ENCODE assay signal across 8 mouse cellular contexts in the genomic region with DNA sequence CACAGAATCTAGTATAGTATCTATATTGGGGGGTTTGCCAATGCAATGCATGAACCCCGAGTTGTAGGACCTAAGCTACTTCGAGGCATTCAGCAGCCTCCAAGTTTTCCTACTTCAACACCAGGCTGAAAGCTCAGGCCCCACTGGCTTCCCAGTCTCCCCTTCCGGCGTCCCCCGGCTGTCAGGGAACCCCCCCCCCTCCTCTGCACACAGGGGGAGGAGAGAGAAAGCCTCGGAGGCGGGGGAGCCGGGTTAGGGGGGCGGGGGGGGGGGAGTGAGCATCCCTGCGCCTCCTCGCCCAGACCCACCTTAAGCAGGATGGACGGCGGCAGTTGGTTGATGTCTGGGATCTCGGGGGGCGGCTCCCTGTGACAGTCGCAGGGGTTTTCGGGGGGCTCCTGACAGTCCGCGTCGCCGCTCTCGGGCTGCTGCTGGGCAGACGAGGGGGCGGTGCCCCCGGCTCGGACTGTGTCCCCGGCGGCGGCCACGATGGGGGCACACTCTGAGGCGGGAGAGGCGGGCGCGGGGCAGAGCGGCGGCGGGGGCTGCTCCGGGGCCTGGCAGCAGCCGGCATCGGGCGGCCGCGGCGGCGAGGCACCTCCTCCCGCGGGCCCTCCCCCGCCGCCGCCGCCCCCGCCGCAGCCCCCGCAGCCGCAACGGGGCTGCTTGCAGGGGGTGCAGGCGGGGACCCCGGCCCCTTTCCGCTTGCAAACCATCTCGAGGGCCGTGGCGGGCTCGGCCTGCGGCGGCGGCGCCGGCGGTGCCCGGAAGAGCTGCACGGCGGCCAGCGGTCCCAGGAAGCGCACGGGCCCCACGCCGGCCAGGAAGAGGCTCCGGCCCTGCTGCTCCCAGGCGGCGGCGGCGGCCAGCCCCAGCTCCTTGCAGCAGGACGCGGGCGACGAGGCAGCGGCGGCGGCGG. TPM values are rescaled to one million over a fixed set of nuclear protein-coding genes. Genes with fewer than 3 reads are reported as not detected.
A peak's percentile ranks its signal among the peaks of the same experiment; 100 is the strongest.
DNase-seq lines count a peak whose midpoint lies in the region; ATAC-seq and TF ChIP-seq lines count a peak whose summit lies in the region.

No protein-coding gene starts in this region.

- H3K4me3 ChIP-seq in erythroblast, embryonic 14.5 days (replicated peaks): peak overlapping the region; percentile 69
- H3K4me3 ChIP-seq in hindbrain, postnatal 0 days (ENCODE audit: low read length): peak overlapping the region; percentile 94
- H3K4me3 ChIP-seq in midbrain, postnatal 0 days (ENCODE audit: low read depth, low read length): peak overlapping the region; percentile 82

- 3% methylated on average over 41 of the region's 90 CpGs for WGBS in hindbrain, postnatal 0 days
- WGBS in midbrain, postnatal 0 days: under 1% methylated on average over 52 of the region's 90 CpGs

- TF ChIP-seq CTCF in hindbrain, postnatal 0 days (IDR thresholded peaks at IDR 0.05; ENCODE audit: low read depth): no peak
- no peak for TF ChIP-seq CTCF in midbrain, postnatal 0 days (IDR thresholded peaks at IDR 0.05)

- H3K9ac ChIP-seq in hindbrain, postnatal 0 days (replicated peaks; ENCODE audit: low read length): peak overlapping the region; percentile 99
- H3K9ac ChIP-seq in midbrain, postnatal 0 days (replicated peaks; ENCODE audit: low read length, poor library complexity, severe bottlenecking): peak overlapping the region; percentile 99

- peak overlapping the region; percentile 97 for H3K27ac ChIP-seq in hindbrain, postnatal 0 days
- peak overlapping the region; percentile 96 for H3K27ac ChIP-seq in midbrain, postnatal 0 days (ENCODE audit: low read depth, low read length)

- no peak for ATAC-seq in erythroblast, adult 5-6 weeks (replicated peaks; ENCODE audit: low FRiP score, poor library complexity, severe bottlenecking)
- ATAC-seq in hindbrain, postnatal 0 days: peak; percentile 62
- ATAC-seq in midbrain, postnatal 0 days (ENCODE audit: low FRiP score): peak; percentile 59

- H3K36me3 ChIP-seq in erythroblast, embryonic 14.5 days (ENCODE audit: control insufficient read depth): peaks cover 6% of the 10 kb centered on the region
- no peaks in the 10 kb centered on the region for H3K36me3 ChIP-seq in hindbrain, postnatal 0 days (ENCODE audit: insufficient read depth, low read length)
- H3K36me3 ChIP-seq in midbrain, postnatal 0 days (ENCODE audit: insufficient read depth, low read length): no peaks in the 10 kb centered on the region
- no peaks in the 10 kb centered on the region for H3K36me3 ChIP-seq in splenic B cell, adult 2 months (ENCODE audit: control insufficient read depth, insufficient read depth, low read length, poor library complexity, severe bottlenecking)

- no peaks in the 10 kb centered on the region for H3K9me3 ChIP-seq in erythroblast, embryonic 14.5 days (ENCODE audit: control insufficient read depth, low read length)
- H3K9me3 ChIP-seq in hindbrain, postnatal 0 days (ENCODE audit: low read length): no peaks in the 10 kb centered on the region
- no peaks in the 10 kb centered on the region for H3K9me3 ChIP-seq in midbrain, postnatal 0 days (ENCODE audit: low read length)

- peaks cover 42% of the 10 kb centered on the region for H3K4me1 ChIP-seq in erythroblast, embryonic 14.5 days (ENCODE audit: control insufficient read depth)
- H3K4me1 ChIP-seq in hindbrain, postnatal 0 days (ENCODE audit: insufficient read depth, low read length): peaks cover 9% of the 10 kb centered on the region
- H3K4me1 ChIP-seq in midbrain, postnatal 0 days (ENCODE audit: insufficient read depth, low read length): peaks cover 24% of the 10 kb centered on the region

- peak; percentile 41 for DNase-seq in cerebellum, adult 8-10 months
- DNase-seq in gastrocnemius, adult 8-10 months (ENCODE audit: low spot score in 2 of 2): peak; percentile 9 to 39
- peak; percentile 70 for DNase-seq in hindbrain, postnatal 0 days (ENCODE audit: low spot score)
- peak; percentile 61 for DNase-seq in liver
- DNase-seq in midbrain, postnatal 0 days (ENCODE audit: low spot score): peak; percentile 62
- DNase-seq in splenic B cell, adult 2 months (ENCODE audit: low read depth, low spot score): peak; percentile 22

- no peaks in the 10 kb centered on the region for H3K27me3 ChIP-seq in erythroblast, embryonic 14.5 days (ENCODE audit: control insufficient read depth)
- H3K27me3 ChIP-seq in hindbrain, postnatal 0 days (ENCODE audit: insufficient read depth, low read length): no peaks in the 10 kb centered on the region
- no peaks in the 10 kb centered on the region for H3K27me3 ChIP-seq in midbrain, postnatal 0 days (ENCODE audit: insufficient read depth, low read length)
- H3K27me3 ChIP-seq in splenic B cell, adult 2 months (ENCODE audit: control insufficient read depth, insufficient read depth, low read length, poor library complexity, severe bottlenecking): no peaks in the 10 kb centered on the region

- peak overlapping the region; percentile 81 for H3K4me2 ChIP-seq in hindbrain, postnatal 0 days (ENCODE audit: low read depth, low read length)
- H3K4me2 ChIP-seq in midbrain, postnatal 0 days (ENCODE audit: low read depth, low read length, poor library complexity, severe bottlenecking): peak overlapping the region; percentile 90

RNA-seq across cellular contexts. Expression of a gene that starts 0.8 kb away (rescaled TPM):
- polyA plus RNA-seq in erythroblast, embryonic 14.5 days (2012): 0.39 and 0.48 TPM in 2 replicates
- total RNA-seq in erythroblast, adult 5-6 weeks (2015; ENCODE audit: low replicate concordance): 2.7 and 3.3 TPM in 2 replicates
- 0.85 and 1.4 TPM in 2 replicates for total RNA-seq in erythroblast, adult 5-6 weeks (2017; ENCODE audit: low replicate concordance)
- total RNA-seq in gastrocnemius, adult 8-10 months (2022): 10 to 100 TPM; 46.7 to 63.6 (median 51.9) TPM
- total RNA-seq in hindbrain, postnatal 0 days (2014; rRNA removed): 22.3 and 27.6 TPM in 2 replicates
- polyA plus RNA-seq in hindbrain, postnatal 0 days (2015; fragmentation: Nextera tagmentation; extraction: Ambion mirVana): 10.0 and 13.1 TPM in 2 replicates
- 39.2 and 46.0 TPM in 2 replicates for total RNA-seq in midbrain, postnatal 0 days (2014; rRNA removed)
- 16.3 and 16.6 TPM in 2 replicates for polyA plus RNA-seq in midbrain, postnatal 0 days (2015; fragmentation: Nextera tagmentation; extraction: Ambion mirVana)
